Mouse (Mus musculus) hindlimb bud, embryonic 11.5 days (tissue): Measurements from ENCODE around the gene Ralgapb.

Experiments
- DNase-seq: peaks from one replicate; pipeline ENCODE4 v3.0.0-alpha.2; 2012; ENCODE audit warnings: low read depth, low spot score; ENCODE audit errors: extremely low spot score

The Ralgapb gene

DNA sequence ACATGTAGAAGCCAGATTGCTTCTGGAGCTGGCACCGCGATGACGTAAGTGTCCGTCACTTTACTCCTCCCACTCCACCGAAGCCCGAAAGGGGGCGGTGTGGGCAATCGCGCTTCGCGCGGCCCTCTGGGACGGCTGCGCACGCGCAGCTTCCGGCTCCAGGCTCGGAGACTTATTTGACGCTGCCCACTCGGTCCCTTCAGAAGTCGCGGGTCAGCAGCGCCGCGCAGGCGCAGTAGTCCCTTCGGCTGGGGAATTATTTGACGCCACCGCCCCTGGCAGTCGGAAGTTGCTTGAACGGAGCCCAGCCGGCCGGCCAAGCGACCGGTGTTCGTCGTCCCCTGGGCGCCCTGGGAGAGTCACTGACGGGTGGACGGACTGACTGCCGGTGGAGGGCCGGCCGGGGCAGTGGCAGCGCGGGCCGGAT lies at the start of gene Ralgapb:
TSS of gene Ralgapb (plus strand) at position 254 of the 427 bp plus-strand sequence.
- peak; percentile 99 for DNase-seq

- DNase-seq: peak; percentile 71
Observed at GRCm38 (mm10) chr2:158360873-158361677, 48.6 kb upstream of the Ralgapb start.

GRCm38 (mm10) chr2:158361678-158362320 lies 47.8 kb upstream of the Ralgapb start:
- no peak for DNase-seq

- no peak for DNase-seq
Observed at GRCm38 (mm10) chr2:158364175-158364574, 45.5 kb upstream of the Ralgapb start.

- DNase-seq: no peak
Observed at GRCm38 (mm10) chr2:158365099-158365850, 44.4 kb upstream of the Ralgapb start.

DNA sequence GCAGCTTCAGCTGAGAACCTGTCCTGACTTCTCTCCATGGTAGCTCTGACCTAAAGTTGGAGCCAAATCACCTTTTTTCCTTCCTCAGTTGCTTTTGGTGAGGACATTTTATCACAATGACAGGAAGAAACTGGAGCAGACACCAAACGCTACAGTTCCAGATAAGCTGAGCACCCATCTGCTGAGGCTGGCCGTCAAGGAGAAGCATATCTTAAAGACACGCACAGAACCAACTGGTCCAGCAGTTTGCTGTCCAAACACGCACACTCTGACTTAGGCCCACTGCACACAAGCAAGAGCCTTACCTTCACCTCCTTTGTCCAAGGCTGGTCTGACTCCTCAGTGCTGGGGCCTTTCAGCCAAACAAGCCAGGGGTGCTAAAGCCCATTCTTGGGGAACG lies 42.0 kb upstream of the Ralgapb start:
- no peak for DNase-seq

DNA sequence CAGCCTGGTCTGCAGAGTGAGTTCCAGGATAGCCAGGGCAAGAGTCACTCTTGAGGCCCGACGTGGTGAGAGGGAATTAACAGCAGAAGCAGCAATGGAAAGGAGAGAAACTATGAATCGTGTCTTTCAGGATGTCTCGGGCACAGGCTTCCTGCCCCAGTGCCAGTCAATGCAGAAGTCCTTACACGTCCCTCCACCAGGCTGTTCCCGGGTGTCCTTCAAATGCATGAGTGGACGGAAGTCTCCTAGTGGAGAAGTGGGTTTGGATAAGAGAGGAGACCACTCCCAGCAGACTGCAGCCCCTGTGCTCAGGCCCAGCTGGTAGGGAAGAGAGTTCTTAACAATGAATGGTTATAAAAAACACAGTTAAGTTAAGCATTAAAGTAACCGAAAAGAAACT lies 41.3 kb upstream of the Ralgapb start:
- DNase-seq: no peak

GRCm38 (mm10) chr2:158369474-158370172 lies 40.0 kb upstream of the Ralgapb start:
- no peak for DNase-seq

GRCm38 (mm10) chr2:158370173-158370550 lies 39.5 kb upstream of the Ralgapb start:
- DNase-seq: no peak

- no peak for DNase-seq
Observed at GRCm38 (mm10) chr2:158373061-158373460, 36.6 kb upstream of the Ralgapb start.

DNA sequence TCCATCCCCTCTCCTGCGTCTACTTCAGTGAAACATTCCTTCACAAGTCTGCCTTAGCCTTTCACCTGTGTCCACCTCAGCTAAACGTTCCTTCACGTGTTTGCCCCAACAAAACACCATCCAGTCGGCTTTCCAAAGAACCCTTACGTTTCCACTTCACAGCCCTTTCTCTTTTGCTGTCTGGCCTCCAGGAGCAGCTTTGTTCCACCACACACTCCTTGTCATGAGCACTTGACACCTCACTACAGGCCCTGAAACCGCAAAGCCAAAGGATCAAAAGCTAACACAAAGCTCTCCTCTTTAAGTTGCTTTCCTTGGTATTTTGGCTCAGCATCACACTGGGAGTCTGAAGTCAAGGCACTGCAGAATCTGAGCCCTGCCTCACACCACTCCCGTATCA lies 36.1 kb upstream of the Ralgapb start:
- no peak for DNase-seq

DNA sequence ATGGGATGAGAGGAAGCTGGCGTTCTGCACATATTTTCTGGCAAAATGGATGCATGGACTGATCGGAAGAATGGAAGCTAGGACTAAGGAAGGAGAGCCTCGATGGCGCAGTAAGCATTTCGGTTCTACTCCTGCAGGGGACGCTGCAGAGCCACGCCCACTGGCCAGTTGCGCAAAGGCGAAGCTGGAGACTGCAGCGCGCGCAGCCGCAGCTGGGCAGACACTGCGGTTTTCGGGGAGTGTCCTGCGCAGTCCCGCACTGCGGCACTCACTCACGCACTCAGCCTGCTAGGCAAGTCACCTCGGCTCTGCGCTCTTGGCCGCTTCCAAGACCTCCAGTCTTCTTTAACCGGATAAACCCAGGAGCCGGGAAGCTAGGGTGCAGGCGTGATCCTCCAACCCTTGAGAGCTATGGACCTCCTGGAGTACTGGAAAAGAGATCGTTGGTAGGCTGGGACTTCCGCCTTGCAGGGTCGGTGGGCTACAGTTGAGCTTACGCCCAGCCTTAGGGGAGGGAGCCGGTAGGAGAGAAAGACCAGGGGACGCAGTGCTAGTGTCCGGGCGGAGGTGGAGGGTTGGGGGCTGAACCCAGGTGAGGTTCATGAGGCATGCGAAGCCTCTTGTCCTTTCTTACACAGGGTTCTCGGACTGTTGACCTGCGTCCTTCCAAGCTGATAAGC lies 34.1 kb upstream of the Ralgapb start, which contains the start of gene Snhg11:
TSS of gene Snhg11 (plus strand) at position 196 of the 680 bp plus-strand sequence.
- DNase-seq: no peak

DNA sequence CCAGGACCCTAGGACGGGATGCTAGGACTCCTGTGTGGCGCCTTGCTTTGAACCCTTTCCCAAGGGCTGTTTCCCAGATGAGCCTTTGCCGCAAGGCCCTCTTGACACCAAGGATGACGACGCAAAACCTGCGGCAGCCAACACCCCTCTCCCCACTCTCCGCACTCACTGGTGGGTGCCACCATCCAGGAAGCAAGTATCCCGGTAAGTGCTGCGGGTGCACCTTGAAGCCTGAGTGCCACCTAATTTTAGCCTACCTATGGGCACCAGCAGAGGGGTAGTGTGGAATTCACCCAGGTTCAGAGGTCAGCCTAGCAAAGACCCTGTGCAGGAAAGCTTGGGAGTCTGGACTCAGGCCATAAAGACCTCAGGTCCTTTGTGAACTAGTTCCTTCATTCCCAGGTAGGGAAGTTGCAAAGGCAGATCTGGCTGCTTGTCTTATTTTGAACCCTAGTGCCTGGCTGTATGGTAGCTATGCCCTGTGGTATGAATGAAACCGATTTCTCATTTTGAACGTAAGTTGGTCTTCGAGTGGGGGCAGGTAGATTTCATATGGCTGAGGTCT lies 33.4 kb upstream of the Ralgapb start:
- DNase-seq: no peak

DNA sequence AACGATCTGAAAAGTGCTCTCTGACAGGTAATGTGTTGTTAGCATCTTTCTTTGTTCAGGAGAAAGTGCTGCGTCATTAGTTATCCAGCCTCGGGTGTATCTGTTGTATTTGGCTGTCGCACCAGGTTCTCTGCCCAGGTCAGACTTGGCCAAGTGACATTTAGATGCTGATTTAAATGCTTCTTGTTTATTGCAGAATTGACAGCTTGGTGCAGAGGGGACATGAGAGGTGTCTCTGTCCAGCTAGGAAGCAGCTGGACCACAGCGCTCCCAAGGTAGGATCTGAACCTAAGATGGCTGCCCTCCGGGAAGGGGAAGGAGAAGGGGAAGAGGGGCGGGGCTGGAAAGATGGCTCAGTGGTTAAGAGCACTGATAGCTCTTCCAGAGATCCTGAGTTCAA lies 32.9 kb upstream of the Ralgapb start:
- no peak for DNase-seq

DNA sequence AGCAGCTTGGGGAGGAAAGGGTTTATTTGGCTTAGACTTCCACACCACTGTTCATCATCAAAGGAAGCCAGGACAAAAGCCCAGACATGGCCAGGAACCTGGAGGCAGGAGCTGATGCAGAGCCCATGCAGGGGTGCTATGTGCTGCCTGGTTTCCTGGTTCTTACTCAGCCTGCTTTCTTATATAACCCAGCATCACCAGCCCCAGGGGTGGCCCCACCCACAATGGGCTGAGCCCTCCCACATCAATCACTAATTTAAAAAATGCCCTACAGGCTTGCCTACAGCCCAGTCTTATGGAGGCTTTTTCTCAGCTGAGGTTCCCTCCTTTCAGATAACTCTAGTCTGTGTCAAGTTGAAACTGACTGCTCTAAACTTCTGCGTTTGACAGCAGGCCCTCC lies 31.8 kb upstream of the Ralgapb start:
- no peak for DNase-seq

GRCm38 (mm10) chr2:158379354-158380078 lies 30.1 kb upstream of the Ralgapb start:
- DNase-seq: peak; percentile 70

GRCm38 (mm10) chr2:158386072-158386471 lies 23.6 kb upstream of the Ralgapb start:
- DNase-seq: no peak

DNA sequence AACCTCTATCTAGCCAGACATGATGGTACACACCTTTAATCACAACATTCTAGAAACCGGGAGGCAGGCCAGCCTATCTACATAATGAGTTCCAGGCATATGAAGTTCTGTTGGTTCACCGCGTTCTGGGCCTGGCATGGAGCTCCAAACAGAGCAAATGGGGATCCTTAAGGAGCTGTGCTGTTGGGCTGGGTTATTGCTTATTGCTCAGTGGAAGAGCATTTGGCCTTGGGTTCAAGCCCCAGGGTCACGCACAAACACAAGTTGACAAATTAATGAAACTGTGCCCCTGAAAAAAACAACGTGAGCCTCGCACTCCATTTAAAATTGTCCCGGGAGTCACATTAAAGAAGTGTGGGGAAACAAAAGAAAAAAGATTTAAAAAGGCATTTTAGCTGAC lies 20.2 kb upstream of the Ralgapb start:
- DNase-seq: no peak

GRCm38 (mm10) chr2:158396369-158396768 lies 13.3 kb upstream of the Ralgapb start:
- DNase-seq: no peak
